Mouse (Mus musculus): ENCODE data around the gene Dlg2.

Gene Dlg2

DNA sequence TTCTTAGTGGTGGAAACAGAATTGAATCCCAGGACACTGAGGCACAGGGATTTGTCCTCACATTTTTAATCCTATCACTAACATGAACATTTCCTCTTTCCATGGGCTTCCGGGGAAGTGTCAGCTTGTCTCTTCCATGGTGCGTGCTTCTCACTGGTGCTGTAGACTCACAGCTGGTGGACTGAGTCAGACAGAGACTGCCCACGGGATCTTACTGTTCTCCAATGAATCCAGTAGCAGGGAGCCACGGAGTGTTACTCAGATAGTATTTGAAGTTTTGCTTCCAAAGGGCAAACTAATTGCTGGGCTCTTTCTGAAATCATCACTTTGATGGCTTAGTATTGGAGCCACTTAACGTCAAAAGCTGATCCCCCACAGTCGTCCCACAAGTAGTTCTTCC, 963.9 kb downstream of the Dlg2 start:
- in situ Hi-C loops (cut with MseI, MboI): loop anchor here in 1 of 2 experiments (25.0 kb wide), 1 partner anchor 703 kb away; no protein-coding TSS in a partner anchor

DNA sequence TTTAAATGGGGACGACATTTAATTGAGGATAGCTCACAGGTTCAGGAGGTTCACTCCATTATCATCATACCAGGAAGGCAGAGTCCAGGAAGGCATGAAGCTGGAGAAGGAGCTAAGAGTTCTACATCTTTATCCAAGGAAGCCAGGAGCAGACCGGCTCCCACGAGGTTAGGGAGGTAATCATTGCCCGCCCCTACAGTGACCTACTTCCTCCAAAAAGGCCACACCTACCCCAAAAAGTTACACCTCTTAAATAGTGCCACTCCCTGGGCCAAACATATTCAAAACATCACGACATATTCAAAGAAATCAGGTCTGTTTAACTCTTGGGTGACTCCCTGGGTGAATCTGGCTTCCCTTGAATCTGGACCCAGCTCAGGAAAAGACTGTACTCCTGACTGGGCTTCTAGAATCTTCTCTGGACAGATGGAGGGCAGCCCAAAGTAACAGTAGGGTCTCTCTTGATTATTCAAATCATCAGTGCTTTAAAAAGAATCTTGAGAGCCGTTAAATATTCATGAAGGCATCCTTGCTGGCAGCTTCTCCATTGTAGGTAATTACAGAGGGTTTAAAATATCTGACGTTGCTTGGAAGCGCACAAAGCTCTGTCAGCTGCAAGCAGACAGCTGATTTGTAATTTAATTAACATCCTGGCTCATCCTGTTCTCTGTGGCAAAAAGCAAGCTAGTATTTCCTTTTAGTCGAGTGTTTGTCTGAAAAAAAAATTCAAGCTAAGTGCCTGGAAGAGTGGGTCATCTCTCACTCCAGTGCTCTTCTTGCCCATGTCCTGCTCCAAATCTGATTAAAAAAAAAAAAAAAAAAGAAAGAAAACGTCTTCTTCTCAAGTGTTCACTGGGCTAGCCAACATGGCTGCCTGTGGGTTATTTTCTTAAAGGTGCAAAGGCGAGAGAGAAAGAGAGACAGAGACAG, 966.2 kb downstream of the Dlg2 start:
- in situ Hi-C loops (cut with MseI, MboI): loop anchor here in 1 of 2 experiments (25.0 kb wide), 1 partner anchor 705 kb away; no protein-coding TSS in a partner anchor

DNA sequence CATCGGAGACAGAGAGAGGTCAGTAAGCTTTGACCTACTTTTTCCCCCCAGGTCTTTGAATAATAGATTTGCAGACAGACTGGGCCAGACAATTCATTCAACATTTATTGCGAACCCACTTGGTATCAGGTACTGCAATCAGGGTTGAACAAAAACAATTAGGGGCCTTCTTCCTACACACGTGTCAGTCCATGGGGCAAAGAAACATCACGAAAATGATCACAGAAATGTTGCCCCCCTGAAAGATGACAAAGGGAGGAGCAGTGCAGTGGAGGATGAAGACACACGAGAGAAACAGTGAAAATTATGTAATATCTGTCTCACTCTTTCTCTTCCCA, 966.9 kb downstream of the Dlg2 start:
- in situ Hi-C loops (cut with MseI, MboI): loop anchor here in 1 of 2 experiments (25.0 kb wide), 1 partner anchor 706 kb away; no protein-coding TSS in a partner anchor

DNA sequence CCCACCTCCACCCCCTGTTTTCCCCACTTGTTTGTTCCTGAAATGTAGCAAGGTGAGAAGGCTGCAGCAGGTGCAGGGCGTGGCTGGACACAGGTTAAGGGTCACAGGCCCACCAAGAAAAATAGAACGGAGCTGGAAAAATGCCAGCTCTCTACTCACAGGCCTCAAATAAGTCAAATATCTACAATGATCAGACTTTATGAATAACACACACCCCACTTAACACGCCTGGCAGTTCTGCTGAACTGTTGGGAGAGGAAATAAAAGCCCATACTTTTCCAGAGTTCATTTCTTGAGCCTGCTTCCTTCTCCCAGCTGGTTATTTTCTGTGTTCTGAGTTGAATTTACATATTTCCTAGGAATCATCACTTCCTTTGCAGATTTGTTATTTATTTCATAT, 967.4 kb downstream of the Dlg2 start:
- in situ Hi-C loops (cut with MseI, MboI): loop anchor here in 1 of 2 experiments (25.0 kb wide), 1 partner anchor 707 kb away; no protein-coding TSS in a partner anchor

DNA sequence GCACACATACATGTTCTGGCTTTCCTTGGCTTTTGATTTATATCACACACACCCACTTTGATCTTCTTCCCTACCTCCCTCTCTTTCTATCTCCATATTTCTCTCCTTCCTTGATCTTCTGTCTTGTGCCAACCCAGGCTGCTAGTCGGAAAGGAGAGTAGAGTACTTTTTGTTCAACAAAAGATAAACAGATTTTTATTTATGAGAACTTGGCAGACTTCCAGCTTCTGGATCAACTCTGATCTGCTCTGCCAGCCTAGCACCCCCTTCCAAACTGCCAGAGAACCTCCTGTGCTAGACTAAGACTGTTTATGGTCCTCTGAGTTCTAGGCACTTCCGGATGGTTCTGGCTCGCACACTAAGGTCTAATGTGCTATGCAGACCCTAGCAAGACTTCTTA, 968.3 kb downstream of the Dlg2 start:
- in situ Hi-C loops (cut with MseI, MboI): loop anchor here in 1 of 2 experiments (25.0 kb wide), 1 partner anchor 707 kb away; no protein-coding TSS in a partner anchor

DNA sequence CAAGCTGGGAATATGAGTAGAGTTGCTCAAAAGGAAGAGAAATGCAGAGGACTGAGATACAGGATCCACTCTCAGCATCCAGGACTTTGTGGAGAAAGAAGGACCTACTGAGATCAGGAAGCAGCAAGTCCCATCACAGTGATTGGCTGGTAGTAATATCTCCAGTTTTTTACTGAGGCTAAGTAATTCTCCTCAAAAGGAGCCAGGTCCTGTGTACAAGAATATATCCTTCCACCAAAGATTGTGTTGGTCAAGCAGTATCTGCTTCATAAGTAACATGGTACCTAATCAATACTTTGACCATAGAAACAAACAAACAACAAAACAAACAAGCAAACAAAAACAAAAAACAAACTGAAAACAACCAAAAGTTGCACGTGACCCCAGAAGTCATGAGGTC, 980.3 kb downstream of the Dlg2 start:
- in situ Hi-C loops (cut with MseI, MboI): loop anchor here (10.0 kb wide), 3 partner anchors 128 to 568 kb away; no protein-coding TSS in a partner anchor

DNA sequence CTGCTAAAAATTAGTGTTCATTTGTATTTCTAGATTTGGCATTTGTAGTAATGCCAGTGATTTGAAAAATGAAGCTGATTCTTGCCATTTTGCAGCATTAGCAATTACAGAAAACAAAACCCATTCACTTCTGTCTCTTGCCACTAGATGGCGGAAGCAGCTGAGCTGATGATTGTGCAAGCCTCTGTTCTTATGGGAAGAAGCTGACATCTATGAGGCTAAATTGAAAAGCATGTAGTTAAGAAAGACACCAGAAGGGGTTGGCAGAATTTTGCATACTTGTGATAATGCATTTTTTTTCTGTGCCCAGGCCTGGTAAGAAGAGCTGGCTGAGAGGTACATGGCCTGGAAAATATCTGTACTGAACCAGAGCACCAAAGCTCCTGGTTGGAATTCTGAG, 980.7 kb downstream of the Dlg2 start:
- in situ Hi-C loops (cut with MseI, MboI): loop anchor here (10.0 kb wide), 3 partner anchors 128 to 568 kb away; no protein-coding TSS in a partner anchor

DNA sequence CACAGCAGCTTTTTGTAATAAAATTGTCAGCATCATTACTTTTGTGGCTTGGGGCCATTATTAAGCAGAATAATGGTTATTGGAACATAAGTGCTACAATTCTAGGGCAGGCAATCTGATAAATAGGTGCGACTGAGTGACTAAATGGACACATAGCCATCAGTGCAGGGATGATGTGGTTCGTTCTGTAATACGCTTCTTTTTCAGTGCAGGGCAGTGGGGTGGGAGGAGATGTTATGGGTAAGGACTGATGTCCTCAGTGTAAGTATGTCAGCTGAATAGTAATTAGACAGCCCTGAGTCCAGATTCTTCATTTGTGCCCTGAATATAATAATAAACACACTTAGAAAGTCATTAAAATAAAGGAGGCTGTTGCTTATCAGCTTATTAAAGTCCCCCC, 984.9 kb downstream of the Dlg2 start:
- in situ Hi-C loops (cut with MseI, MboI): no loop called here

DNA sequence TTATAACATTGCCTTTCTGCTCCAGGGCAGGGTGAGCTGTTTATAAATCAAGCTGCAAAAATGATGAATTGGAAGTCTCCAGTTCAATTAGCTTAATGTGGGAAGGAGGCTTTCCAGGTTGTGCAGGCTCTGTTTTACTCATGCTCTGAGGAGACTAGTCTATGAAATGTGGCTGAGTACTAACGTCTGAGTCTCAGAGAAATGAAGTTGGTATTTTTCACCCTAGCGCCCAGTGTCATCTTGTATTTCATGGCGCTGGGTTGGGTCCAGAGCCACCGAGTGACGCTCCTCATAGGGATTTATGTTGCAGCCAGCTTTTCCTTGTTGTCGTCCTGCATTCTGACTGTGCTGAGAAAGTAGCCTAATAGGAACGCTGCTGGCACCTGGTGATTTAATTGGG, 986.8 kb downstream of the Dlg2 start:
- in situ Hi-C loops (cut with MseI, MboI): no loop called here

DNA sequence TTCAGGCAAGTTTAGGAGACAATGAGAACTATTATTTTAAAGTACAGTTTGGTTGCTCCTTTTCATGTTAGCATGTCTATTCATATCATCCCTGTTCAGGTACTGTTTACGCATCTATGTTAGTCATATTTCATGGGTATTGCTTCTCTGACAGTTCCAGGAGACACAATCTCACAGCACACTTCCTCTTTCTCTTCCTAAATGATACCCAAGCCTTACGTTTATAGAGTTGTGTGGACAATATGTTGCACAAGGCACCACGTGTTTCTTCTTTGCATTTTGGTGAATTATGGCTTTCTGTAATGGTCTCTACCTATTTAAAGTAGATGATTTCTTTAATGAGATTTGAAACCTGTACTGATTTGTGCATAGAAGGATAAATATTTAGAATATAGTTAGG, 990.6 kb downstream of the Dlg2 start:
- in situ Hi-C loops (cut with MseI, MboI): no loop called here

DNA sequence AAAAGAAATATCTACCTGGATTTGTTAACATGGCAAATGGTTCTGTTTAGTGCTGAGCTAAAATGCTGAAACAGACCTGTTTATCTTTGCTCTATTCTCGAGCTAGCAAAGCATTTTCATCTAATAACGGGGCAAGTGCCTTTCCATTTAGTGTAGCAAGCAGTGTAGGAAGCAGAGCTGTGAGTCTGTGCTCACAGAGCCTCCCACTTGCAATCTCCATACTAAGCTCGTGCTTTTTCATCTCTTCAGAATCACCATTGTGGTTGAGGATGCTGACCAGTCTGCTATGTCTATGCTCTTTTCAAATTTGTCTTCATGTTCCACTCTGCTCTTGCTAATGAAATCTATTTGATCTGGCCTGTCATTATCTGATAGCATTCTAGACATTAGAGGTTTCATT, 1002.7 kb downstream of the Dlg2 start:
- in situ Hi-C loops (cut with MseI, MboI): no loop called here

DNA sequence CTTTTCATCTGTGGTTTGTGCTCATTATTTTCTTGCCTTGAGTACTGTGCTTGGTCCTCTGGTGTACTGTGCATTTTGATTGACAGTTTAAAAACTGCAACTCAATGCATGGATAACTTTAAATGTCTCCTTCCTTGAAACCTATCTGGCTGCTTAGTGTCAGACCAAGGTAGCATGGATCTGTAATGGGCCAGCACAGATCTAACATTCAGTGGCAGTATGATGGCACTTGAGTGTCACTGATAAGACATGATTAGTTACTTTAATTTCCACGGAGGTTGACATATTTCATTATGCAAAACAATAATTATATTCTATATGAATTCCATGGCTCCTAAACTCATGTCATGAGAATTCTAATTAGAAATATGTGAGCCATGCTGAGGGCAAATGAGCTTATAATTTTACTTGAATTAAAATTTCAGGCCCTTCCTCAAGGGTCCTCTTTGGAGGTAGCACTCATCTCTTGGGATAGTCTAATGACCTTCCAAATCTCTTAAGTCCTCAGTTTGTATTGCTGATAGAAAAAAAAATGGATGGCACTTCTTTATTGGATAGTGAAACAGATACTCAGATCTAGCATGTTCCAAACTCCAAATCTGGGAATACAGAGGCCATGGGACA, 1005.2 kb downstream of the Dlg2 start:
- in situ Hi-C loops (cut with MseI, MboI): no loop called here

DNA sequence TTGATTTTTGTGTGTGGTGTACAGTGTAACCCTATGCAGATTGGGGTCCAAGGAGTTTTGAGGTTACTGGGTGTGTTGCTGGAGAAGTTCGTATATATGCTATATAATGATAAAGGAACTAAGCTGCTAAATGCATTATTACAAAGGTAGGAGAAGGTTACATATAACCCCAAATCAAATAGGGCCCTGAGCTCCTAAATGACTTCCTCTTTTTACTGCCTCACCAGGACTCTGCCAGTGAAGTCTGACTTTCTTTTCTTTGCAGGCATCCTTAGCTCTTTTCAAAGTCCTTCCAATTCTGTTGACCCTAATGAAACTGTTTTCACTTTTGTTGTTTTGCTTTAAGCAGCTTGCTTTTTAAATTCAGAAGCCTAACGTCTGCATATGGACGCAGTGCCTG, 1016.8 kb downstream of the Dlg2 start:
- in situ Hi-C loops (cut with MseI, MboI): no loop called here

DNA sequence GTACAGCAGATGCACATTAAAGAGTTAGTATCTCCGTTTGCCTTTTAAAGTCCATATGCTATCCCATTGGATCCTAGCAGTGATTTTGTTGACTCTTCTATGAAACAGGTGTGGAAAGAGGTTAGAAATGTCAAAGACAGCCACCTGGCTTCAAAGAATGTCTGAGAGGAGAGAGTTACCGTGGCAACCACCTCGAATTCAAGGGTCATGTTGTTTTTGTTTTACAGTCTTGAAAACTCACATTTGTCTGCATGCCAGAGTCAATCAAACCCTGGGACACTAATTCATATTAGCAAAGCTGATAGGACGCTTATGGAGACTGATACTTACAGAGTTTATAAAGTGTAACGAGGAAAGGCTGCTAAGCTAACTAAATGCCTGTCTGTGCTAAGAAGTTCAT, 1019.1 kb downstream of the Dlg2 start:
- in situ Hi-C loops (cut with MseI, MboI): no loop called here

DNA sequence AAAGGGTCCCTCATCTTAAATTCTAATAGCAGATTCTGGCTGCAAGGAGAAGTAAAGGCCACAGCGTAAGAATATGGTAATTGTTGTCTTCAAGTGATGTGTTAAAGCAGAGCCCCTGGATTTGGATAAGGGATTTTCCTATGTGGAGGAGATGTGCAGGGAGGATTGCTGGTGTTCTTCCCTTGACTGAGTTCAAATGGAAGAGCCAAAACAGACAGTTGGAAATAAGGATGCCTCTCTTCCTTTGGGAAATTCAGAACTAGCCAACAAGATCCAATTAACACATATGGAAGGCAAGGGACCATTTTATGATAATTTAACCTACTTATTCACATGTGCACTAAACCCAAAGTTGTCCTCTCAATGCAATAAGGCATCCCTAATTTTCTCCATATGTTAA, 1034.6 kb downstream of the Dlg2 start:
- in situ Hi-C loops (cut with MseI, MboI): no loop called here

DNA sequence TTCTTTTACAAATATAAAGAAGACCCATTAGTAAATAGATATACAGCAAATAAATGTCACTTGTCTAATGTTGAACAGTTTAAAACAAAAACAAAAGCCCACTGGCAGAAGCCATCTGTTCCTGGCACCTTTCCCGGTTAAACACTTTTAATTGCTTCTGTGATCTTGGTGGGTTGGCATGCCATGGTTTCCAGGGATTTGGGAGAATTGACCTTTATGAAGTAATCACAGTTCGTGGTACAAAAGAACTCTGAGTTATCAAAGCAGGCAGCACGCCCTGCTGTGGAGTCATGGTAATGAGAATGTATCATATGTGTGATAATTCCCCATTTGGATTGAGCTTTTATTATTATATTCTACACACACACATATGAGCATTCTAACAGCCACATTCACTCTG, 1038.0 kb downstream of the Dlg2 start:
- in situ Hi-C loops (cut with MseI, MboI): no loop called here

DNA sequence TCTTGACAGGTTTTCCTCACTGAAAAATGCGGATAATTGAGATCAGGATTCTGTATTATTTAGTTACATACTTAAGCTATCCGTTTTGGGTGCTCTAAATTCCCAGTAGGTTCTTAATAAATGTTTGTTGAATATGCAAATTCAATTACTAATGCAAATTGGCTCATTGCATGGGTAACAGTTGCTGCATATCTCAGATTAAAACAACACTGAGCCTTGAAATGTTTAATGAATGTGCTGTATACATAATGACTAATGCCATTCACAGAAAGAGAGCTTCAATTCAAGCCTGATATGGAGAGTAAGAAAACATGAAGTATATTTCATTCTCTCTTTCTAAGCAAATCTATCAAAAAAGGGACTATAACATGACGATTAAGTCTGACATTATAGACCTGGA, 1039.8 kb downstream of the Dlg2 start:
- in situ Hi-C loops (cut with MseI, MboI): no loop called here

DNA sequence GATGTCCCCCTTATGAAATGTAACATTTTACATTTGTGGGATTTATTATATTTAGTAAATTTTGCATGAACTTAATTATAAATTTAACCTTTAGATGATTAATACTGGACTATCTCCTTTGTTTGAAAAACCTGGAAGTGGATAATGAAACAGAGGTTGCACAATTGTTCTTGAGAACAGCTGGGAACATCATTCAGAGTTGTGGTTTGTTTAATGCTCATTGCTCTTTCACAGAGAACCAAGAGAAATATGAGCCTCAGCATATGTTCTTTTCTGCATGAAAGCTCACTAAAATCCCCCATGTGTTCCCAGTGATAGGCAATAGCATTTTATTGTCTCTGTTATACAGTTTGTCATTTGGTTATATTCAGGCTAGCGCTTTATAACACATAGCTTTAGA, 1049.4 kb downstream of the Dlg2 start:
- in situ Hi-C loops (cut with MseI, MboI): no loop called here

DNA sequence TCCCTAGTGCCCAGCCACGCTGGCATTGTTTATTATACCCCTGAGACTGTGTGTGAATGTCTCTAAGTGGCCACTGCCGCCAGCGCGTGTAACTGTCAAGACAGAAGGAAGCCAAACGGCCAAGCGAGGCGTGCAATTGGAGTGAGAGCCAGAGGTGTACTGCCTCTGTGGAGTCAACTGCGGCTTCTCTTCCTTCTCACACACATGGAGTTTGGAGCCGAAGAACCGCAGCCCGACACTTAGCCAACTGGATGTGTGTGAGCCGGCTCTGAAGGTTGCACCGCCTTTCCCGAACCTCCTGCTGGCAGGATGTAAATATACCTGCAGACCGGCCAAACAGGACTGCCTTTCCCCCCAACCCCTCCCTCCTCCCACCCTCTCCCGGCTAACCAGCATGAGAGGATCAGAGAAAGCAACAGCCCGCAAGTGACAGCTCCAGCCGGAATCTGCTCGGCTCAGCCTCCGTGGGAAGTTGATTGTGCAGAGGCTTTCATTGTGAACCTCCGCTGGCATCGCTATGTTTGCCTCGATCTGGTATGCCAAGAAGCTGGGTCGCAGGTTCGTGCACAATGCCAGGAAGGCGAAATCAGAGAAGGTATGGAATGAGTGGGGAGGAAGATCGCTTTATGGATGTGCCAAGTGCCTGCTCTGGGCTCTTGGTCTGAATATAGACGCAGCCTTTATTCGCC, 1066.3 kb downstream of the Dlg2 start:
- in situ Hi-C loops (cut with MseI, MboI): loop anchor here in 1 of 2 experiments (10.0 kb wide), 1 partner anchor 62 kb away; no protein-coding TSS in a partner anchor

DNA sequence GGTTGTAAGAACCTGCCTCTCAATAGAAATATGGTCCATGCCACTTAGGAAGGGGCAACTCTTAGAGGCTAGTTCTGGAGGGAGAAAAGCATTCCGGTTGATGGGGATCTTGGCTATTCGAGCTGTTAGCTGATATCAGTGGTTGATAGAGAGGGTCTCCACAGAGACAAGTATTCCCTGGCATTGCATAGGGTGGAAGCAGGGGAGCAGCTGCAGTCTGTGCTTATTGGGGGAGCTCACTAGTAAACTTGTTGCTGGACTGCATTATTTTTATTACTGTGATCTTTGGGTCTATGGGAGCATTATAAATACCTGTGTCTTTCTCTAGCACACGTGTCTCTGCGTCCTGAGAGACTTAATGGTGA, 1066.8 kb downstream of the Dlg2 start:
- in situ Hi-C loops (cut with MseI, MboI): loop anchor here in 1 of 2 experiments (10.0 kb wide), 1 partner anchor 62 kb away; no protein-coding TSS in a partner anchor

DNA sequence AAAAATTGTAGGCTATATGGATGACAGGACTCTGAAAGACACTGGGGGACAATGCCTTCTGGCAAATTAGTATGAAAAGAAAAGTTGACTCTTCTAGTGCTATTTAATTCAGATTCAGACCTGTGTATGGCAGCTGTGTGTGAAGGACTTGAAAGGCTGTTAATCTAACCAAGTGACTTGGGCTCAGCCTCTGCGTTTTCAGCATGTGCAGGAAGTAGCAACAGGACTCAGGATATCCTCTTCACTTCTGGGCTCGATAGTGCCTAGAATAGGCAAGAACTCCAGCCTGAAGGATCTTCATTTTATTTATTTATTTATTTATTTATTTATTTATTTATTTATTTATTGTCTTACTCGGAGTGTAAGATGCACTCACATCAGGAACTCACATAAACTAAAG, 1068.1 kb downstream of the Dlg2 start:
- in situ Hi-C loops (cut with MseI, MboI): loop anchor here in 1 of 2 experiments (10.0 kb wide), 1 partner anchor 60 kb away; no protein-coding TSS in a partner anchor

DNA sequence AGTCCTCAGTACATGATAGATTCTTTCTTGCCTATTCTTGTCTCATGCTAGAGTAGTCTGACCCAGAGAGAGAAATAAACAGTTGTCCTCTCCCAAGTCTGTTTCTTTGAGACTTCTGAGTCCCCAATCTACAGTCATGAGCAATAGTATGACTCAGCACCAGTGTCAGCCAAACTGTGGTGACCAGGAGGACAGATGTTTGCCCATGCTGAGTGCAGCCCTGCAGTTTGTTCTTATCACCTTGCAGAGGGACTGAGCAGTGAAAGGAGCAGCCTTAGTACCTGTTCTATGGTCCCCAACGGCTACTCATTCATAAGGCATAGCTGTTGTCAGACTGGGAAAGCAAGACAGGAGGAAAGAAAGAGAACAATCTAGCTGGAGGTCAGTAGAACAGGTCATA, 1072.3 kb downstream of the Dlg2 start:
- in situ Hi-C loops (cut with MseI, MboI): loop anchor here in 1 of 2 experiments (10.0 kb wide), 1 partner anchor 56 kb away; no protein-coding TSS in a partner anchor
